ENCODE assay signal across 10 mouse cellular contexts in genomic region chr9:95089050-95089449, GRCm38 (mm10).
DNase-seq lines count a peak whose midpoint lies in the region; ATAC-seq and TF ChIP-seq lines count a peak whose summit lies in the region.
"Had no signal": no experiment of that assay in that cellular context is flagged by ENCODE, and none has a peak within 500 bp of the region (broad histone marks: within the 10 kb centered on the region; RNA-seq: fewer than 3 reads in every experiment).

No protein-coding gene starts in this region.

- H3K4me1 ChIP-seq in hindbrain, embryonic 12.5 days: 0 out of 2 replicates have a peak, but pooled peaks cover 3% of the 10 kb centered on the region
- H3K4me1 ChIP-seq in hindbrain, embryonic 10.5 days (replicated peaks): peaks cover 17% of the 10 kb centered on the region
- H3K4me1 ChIP-seq in forebrain, embryonic 14.5 days (ENCODE audit: control insufficient read depth, insufficient read depth, low read length): no peaks in the 10 kb centered on the region
- H3K4me1 ChIP-seq in heart, adult 2 months (ENCODE audit: control insufficient read depth, insufficient read depth, low read length): no peaks in the 10 kb centered on the region
- H3K4me1 ChIP-seq in liver, embryonic 12.5 days: no peaks in the 10 kb centered on the region

- no peak overlapping the region for H3K4me3 ChIP-seq in hindbrain, embryonic 12.5 days
- H3K4me3 ChIP-seq in hindbrain, embryonic 10.5 days: no peak overlapping the region
- H3K4me3 ChIP-seq in forebrain, embryonic 14.5 days (ENCODE audit: low read depth, low read length): no peak overlapping the region
- H3K4me3 ChIP-seq in heart, adult 2 months: no peak overlapping the region
- H3K4me3 ChIP-seq in liver, embryonic 12.5 days: no peak overlapping the region

- no peak overlapping the region for H3K9ac ChIP-seq in hindbrain, embryonic 12.5 days
- H3K9ac ChIP-seq in forebrain, embryonic 14.5 days (ENCODE audit: low read length): no peak overlapping the region
- no peak overlapping the region for H3K9ac ChIP-seq in heart, adult 2 months (ENCODE audit: low read depth, low read length)
- H3K9ac ChIP-seq in liver, embryonic 12.5 days: no peak overlapping the region

- peak; percentile 70 for ATAC-seq in hindbrain, embryonic 12.5 days (ENCODE audit: low FRiP score)
- peak; percentile 54; the same call in 1 of the 2 replicates for ATAC-seq in forebrain, embryonic 14.5 days
- ATAC-seq in monocyte, adult 5-6 weeks (replicated peaks; ENCODE audit: insufficient number of reproducible peaks, low FRiP score, low TSS enrichment, poor library complexity, severe bottlenecking): no peak
- ATAC-seq in liver, embryonic 12.5 days: no peak
- ATAC-seq: intestine, postnatal 0 days had no signal

- TF ChIP-seq CTCF in heart, adult 2 months (IDR thresholded peaks at IDR 0.05): no peak

- no peaks in the 10 kb centered on the region for H3K9me3 ChIP-seq in hindbrain, embryonic 12.5 days (replicated peaks)
- H3K9me3 ChIP-seq in hindbrain, embryonic 10.5 days: no peaks in the 10 kb centered on the region
- H3K9me3 ChIP-seq in forebrain, embryonic 14.5 days (replicated peaks; ENCODE audit: control insufficient read depth, low read length): no peaks in the 10 kb centered on the region
- no peaks in the 10 kb centered on the region for H3K9me3 ChIP-seq in liver, embryonic 12.5 days (replicated peaks)

- H3K27me3 ChIP-seq in hindbrain, embryonic 12.5 days: no peaks in the 10 kb centered on the region
- no peaks in the 10 kb centered on the region; the same call in 1 of the 2 replicates for H3K27me3 ChIP-seq in hindbrain, embryonic 10.5 days (ENCODE audit: insufficient read depth, poor library complexity, severe bottlenecking)
- no peaks in the 10 kb centered on the region for H3K27me3 ChIP-seq in forebrain, embryonic 14.5 days (replicated peaks; ENCODE audit: control insufficient read depth, insufficient read depth, low read length)
- no peaks in the 10 kb centered on the region for H3K27me3 ChIP-seq in heart, adult 2 months (ENCODE audit: control insufficient read depth, insufficient read depth, low read length)
- H3K27me3 ChIP-seq in liver, embryonic 12.5 days (replicated peaks): no peaks in the 10 kb centered on the region

- no peak for TF ChIP-seq EP300 in heart, adult 2 months (IDR thresholded peaks at IDR 0.05; ENCODE audit: insufficient read depth, low read depth, low read length)

- no peak for TF ChIP-seq POLR2A in heart, adult 2 months (IDR thresholded peaks at IDR 0.05; ENCODE audit: insufficient read depth, low read depth, low read length)

- no peak overlapping the region for H3K27ac ChIP-seq in hindbrain, embryonic 12.5 days
- H3K27ac ChIP-seq in hindbrain, embryonic 10.5 days: no peak overlapping the region; the same call in 1 of the 2 replicates
- H3K27ac ChIP-seq in forebrain, embryonic 14.5 days (ENCODE audit: low read depth, low read length): no peak overlapping the region
- no peak overlapping the region for H3K27ac ChIP-seq in heart, adult 2 months
- no peak overlapping the region for H3K27ac ChIP-seq in liver, embryonic 12.5 days
- H3K27ac ChIP-seq: macrophage had no signal

- no peaks in the 10 kb centered on the region for H3K36me3 ChIP-seq in hindbrain, embryonic 12.5 days
- no peaks in the 10 kb centered on the region for H3K36me3 ChIP-seq in hindbrain, embryonic 10.5 days
- H3K36me3 ChIP-seq in forebrain, embryonic 14.5 days (ENCODE audit: control insufficient read depth, insufficient read depth, low read length): no peaks in the 10 kb centered on the region
- no peaks in the 10 kb centered on the region for H3K36me3 ChIP-seq in heart, adult 2 months (ENCODE audit: control insufficient read depth, insufficient read depth, low read length)
- no peaks in the 10 kb centered on the region for H3K36me3 ChIP-seq in liver, embryonic 12.5 days

- WGBS in hindbrain, embryonic 12.5 days: 26% methylated on average over 6 of the region's 6 CpGs
- WGBS in hindbrain, embryonic 10.5 days: 30% methylated on average over 6 of the region's 6 CpGs
- WGBS in forebrain, embryonic 14.5 days: 6% methylated on average over 6 of the region's 6 CpGs
- 55% methylated on average over 6 of the region's 6 CpGs for WGBS in heart, adult 2 months
- 69% methylated on average over 6 of the region's 6 CpGs for WGBS in liver, embryonic 12.5 days (ENCODE audit: insufficient replicate concordance)

- H3K4me2 ChIP-seq in hindbrain, embryonic 12.5 days (replicated peaks): no peak overlapping the region
- no peak overlapping the region for H3K4me2 ChIP-seq in forebrain, embryonic 14.5 days (ENCODE audit: low read length)
- H3K4me2 ChIP-seq in liver, embryonic 12.5 days: no peak overlapping the region

- no peak for DNase-seq in hindbrain, embryonic 10.5 days (ENCODE audit: low spot score)
- DNase-seq in Muller cell, postnatal 12 days (ENCODE audit: inconsistent ontology term): peak; percentile 86
- peak; percentile 62 for DNase-seq in forebrain, embryonic 14.5 days (ENCODE audit: low spot score)
- DNase-seq in left cerebral cortex, postnatal 25 days (ENCODE audit: low spot score in 2 of 2): peak; percentile 48 to 64
- no peak for DNase-seq in heart, adult 2 months

- no peaks in the 10 kb centered on the region for H3K79me2 ChIP-seq in heart, adult 2 months (replicated peaks; ENCODE audit: control insufficient read depth, insufficient read depth, low read length)

- intact Hi-C loops in left cerebral cortex, postnatal 25 days (cut with DNase I): no loop called here
- intact Hi-C loops in heart, adult 2 months (cut with DNase I): no loop called here

Comparison
In these comparisons a context has a peak if more than half of its experiments do, and no peak if none do; other contexts are left out.
1. ATAC-seq: peak in hindbrain, embryonic 12.5 days (single experiment) and forebrain, embryonic 14.5 days (single experiment); none in monocyte, adult 5-6 weeks (single experiment) and liver, embryonic 12.5 days (single experiment).
2. DNase-seq: peak in Muller cell, postnatal 12 days (single experiment), forebrain, embryonic 14.5 days (single experiment) and left cerebral cortex, postnatal 25 days (2 of 2); none in hindbrain, embryonic 10.5 days (single experiment) and heart, adult 2 months (0 of 2).